Mouse (Mus musculus) spleen, adult 2 months (tissue): ENCODE measurements at regions not wholly inside any gene's neighbourhood (a gene's known extent, or its start where the extent isn't known, plus 50 kb on each side); places are given as distances from the start of the nearest gene placed in this dataset.

Experiments used
- CTCF ChIP-seq: fragments of 200-500 bp; IDR thresholded peaks from 2 replicates; pipeline ENCODE4 v1.5.1; 2011; ENCODE audit warnings: mild to moderate bottlenecking, inconsistent platforms; ENCODE audit not compliant: insufficient read depth, insufficient read length, insufficient replicate concordance; ENCODE audit errors: extremely low read depth
- POLR2A ChIP-seq: fragments of 200-500 bp; IDR thresholded peaks from 2 replicates; pipeline ENCODE4 v1.6.1; 2011; ENCODE audit warnings: low read depth, low read length, inconsistent platforms

DNA sequence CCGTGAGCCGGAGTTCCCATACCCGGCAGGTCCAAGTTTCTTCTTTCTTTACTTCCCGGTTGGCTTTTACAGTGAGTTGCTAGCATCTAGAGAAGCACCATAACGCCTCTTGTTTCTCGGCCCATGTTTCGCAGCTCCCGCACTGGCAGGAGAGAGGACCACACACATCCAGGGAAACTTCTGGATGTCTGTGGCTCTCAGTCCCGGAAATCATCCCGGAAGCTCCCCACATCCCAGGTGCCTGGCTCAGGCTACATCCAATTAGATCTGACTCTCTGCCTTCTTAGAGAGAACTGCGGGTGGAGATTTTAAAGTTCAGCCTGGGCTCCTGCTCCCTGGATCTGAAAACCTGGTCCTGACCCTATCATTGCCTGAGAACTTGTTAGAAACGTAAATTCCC is 146.8 kb upstream of the Mylip start:
- TF ChIP-seq CTCF: no peak
- TF ChIP-seq POLR2A: no peak
